Mouse (Mus musculus): ENCODE results near the gene Tacr1. TPM values are rescaled to one million over a fixed set of nuclear protein-coding genes. Genes with fewer than 3 reads are reported as not detected.

Tacr1 gene
- polyA plus RNA-seq, 1 experiment from 2014 or later: 0.62 TPM

DNA sequence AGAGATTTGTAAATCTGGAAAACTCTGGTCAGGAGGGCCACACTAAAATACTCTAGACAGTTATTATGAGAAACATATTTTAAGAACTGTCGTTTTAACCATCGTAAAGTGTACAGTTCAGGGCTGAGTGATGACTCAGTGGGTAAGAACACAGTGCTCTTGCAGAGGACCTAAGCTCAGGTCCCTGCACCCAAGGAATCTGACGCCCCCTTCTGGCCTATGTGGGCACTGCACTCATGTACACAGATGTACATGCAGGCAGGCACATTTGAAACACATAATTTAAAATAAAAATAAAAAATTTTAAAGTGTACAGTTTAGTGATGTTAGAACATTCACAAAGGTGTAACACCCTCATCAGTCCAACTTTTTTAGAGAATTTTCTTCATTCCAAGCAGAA lies 147.1 kb downstream of the Tacr1 start:
- no peak overlapping the region for H3K9ac ChIP-seq
- no peaks in the 10 kb centered on the region for H3K4me1 ChIP-seq
- H3K9me3 ChIP-seq: peaks cover 11% of the 10 kb centered on the region
- no peaks in the 10 kb centered on the region for H3K36me3 ChIP-seq
- no peaks in the 10 kb centered on the region for H3K27me3 ChIP-seq
- H3K4me2 ChIP-seq (replicated peaks): no peak overlapping the region
- 48% methylated on average over 3 of the region's 3 CpGs for WGBS
- no peak overlapping the region for H3K4me3 ChIP-seq
- H3K27ac ChIP-seq: no peak overlapping the region
- no peak for ATAC-seq (ENCODE audit: low FRiP score, low read depth)

DNA sequence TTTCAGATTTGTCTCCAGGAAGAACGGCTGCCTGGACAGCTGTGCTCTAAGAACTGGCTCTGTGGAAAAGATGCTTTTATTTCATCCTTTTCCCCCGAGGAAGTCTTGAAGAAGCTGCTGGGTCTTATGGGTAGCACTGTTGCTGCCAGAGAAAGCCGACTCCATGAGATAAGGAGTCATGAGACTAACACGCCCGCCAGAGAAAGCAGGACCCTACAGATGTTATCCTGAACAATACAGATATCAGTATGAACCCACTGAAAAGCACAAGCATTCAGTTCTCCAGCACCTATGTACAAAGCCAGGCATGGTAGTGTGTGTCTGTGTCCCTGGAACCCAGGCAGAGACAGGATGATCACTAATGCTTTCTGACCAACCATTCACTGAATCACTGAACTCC lies 173.3 kb downstream of the Tacr1 start:
- no peak for ATAC-seq (ENCODE audit: low FRiP score, low read depth)
- Histone ChIP-seq H3K36me3 (no peaks in the 10 kb centered on the region), H3K27me3 (no peaks in the 10 kb centered on the region), H3K4me2 (replicated peaks) (no peak overlapping the region), H3K4me1 (no peaks in the 10 kb centered on the region), H3K9me3 (no peaks in the 10 kb centered on the region), H3K4me3 (no peak overlapping the region), H3K27ac (no peak overlapping the region), H3K9ac (no peak overlapping the region)
- WGBS: 84% methylated on average over 5 of the region's 5 CpGs

DNA sequence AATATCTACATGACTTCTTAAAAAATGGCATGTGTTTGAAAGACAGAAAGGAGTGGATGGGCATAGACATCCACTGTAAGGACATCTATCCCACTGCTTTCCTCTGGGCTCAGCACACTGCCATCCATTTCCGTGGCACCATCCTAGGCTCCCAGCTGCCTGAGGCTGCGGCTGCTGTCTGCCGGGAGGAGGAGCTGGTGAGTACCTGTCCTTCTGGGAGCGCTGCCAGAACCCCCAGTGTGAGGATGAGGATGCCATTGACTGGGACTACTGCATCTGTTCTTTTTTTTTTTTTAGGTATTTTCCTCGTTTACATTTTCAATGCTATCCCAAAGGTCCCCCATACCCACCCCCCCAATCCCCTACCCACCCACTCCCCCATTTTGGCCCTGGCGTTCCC lies 183.3 kb downstream of the Tacr1 start:
- H3K4me2 ChIP-seq (replicated peaks): no peak overlapping the region
- no peaks in the 10 kb centered on the region for H3K36me3 ChIP-seq
- no peak overlapping the region for H3K4me3 ChIP-seq
- no peaks in the 10 kb centered on the region for H3K27me3 ChIP-seq
- H3K4me1 ChIP-seq: no peaks in the 10 kb centered on the region
- 0 out of 2 replicates have a peak, but pooled peaks cover 8% of the 10 kb centered on the region for H3K9me3 ChIP-seq
- WGBS: 62% methylated on average over 6 of the region's 6 CpGs
- H3K9ac ChIP-seq: no peak overlapping the region
- no peak for ATAC-seq (ENCODE audit: low FRiP score, low read depth)
- H3K27ac ChIP-seq: no peak overlapping the region

DNA sequence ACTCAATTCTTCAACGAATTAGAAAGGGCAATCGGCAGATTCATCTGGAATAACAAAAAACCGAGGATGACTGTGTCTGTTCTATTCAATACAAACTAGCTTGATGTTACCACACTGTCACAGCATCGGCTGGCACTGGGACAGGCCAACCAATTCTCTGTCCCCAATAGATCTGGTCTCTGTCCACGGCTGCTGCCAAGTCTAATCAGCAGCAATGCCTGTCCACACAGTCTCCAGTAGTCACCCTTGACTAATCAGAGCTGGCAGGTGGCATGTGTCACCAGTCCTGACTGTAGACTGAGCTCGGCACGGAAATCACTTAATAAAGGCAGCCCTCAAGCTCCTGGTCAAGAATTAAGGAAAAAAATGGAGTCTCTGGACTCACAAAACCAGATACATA lies 187.3 kb downstream of the Tacr1 start:
- Histone ChIP-seq H3K4me1 (0 out of 2 replicates have a peak, but pooled peaks cover under 1% of the 10 kb centered on the region), H3K9me3 (no peaks in the 10 kb centered on the region), H3K27ac (no peak overlapping the region), H3K4me3 (no peak overlapping the region), H3K9ac (no peak overlapping the region), H3K4me2 (replicated peaks) (no peak overlapping the region), H3K36me3 (no peaks in the 10 kb centered on the region), H3K27me3 (no peaks in the 10 kb centered on the region)
- no peak for ATAC-seq (ENCODE audit: low FRiP score, low read depth)
- 87% methylated on average over 7 of the region's 7 CpGs for WGBS

DNA sequence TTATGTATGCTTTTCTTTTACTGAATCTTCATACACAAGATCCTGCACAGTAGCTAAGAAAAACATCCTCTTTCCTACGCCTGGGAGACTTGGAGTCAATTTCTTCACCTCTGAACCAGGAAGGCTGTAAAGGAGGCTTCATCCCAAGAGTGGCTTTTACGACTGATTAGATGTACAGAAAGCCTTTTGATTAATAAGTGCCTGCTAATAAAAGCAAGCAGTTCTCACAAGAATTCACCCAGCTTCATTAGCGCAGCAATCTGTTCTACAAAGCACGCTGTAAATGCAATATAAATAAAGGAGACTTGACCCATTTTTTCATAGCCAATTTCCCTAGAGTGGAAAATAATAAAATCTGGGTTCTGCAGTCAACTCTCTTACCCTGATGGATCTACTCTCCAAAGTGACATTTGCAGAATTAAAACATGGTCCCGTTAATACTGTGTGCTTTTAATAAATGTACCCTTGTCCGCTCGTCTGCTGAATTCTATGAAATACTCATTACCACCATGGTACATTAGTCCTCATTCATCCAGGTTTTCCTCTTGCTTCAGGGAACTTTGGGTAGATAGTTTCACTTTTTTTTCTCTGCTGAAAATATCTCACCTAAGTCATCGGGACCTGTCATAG lies 193.4 kb downstream of the Tacr1 start:
- Histone ChIP-seq H3K27ac (no peak overlapping the region), H3K4me3 (no peak overlapping the region), H3K36me3 (no peaks in the 10 kb centered on the region), H3K27me3 (no peaks in the 10 kb centered on the region), H3K9ac (no peak overlapping the region), H3K9me3 (peaks cover 5% of the 10 kb centered on the region; the same call in 1 of the 2 replicates), H3K4me2 (replicated peaks) (no peak overlapping the region), H3K4me1 (0 out of 2 replicates have a peak, but pooled peaks cover 3% of the 10 kb centered on the region)
- no peak for ATAC-seq (ENCODE audit: low FRiP score, low read depth)
- 36% methylated on average over 8 of the region's 8 CpGs for WGBS

DNA sequence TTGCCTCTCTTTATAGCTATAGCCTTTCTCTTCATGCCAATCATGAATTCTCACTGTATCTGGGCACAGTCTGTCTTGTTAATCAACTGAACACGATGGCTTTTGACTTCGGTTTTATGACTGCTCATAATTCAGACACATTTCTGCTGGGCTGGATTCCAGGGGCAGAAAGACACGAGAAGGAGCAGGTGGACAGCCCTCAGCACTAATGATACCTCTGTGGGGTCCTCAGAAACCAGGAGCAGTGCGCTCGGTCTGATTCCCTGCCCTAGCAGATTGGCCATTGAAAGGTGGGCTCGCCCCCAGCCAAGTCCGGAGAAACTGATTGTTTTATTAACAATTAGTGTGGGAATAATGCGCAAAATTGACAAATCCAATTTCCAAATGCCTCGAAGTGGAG lies 201.1 kb downstream of the Tacr1 start:
- Histone ChIP-seq H3K4me2 (replicated peaks) (no peak overlapping the region), H3K4me3 (no peak overlapping the region), H3K9me3 (no peaks in the 10 kb centered on the region), H3K27ac (no peak overlapping the region), H3K9ac (no peak overlapping the region), H3K36me3 (no peaks in the 10 kb centered on the region), H3K4me1 (no peaks in the 10 kb centered on the region), H3K27me3 (no peaks in the 10 kb centered on the region)
- ATAC-seq (ENCODE audit: low FRiP score, low read depth): no peak
- WGBS: 73% methylated on average over 9 of the region's 9 CpGs

DNA sequence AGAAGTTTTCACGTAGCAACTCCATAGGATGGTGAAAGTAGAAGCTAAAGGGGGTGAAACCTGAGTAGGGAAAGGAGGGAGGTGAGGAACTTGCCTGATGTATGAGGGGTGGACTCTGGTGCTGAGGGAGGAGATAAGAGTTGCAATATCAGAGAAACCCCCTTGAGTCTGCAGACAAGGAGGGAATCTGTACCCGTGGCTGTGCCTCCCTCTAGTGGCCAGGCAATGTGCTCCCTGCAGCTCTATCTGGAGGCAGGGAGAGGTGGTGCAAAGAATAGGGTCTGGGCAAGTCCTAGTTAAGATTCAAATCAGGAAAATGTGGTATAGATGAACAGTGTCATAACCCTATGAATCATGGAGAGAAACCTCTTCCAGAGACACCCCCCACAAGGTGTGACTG lies 201.5 kb downstream of the Tacr1 start:
- no peak overlapping the region for H3K9ac ChIP-seq
- no peaks in the 10 kb centered on the region for H3K27me3 ChIP-seq
- no peaks in the 10 kb centered on the region for H3K36me3 ChIP-seq
- WGBS: 43% methylated on average over 2 of the region's 2 CpGs
- H3K9me3 ChIP-seq: no peaks in the 10 kb centered on the region
- no peaks in the 10 kb centered on the region for H3K4me1 ChIP-seq
- ATAC-seq (ENCODE audit: low FRiP score, low read depth): no peak
- H3K27ac ChIP-seq: no peak overlapping the region
- no peak overlapping the region for H3K4me3 ChIP-seq
- H3K4me2 ChIP-seq (replicated peaks): no peak overlapping the region

DNA sequence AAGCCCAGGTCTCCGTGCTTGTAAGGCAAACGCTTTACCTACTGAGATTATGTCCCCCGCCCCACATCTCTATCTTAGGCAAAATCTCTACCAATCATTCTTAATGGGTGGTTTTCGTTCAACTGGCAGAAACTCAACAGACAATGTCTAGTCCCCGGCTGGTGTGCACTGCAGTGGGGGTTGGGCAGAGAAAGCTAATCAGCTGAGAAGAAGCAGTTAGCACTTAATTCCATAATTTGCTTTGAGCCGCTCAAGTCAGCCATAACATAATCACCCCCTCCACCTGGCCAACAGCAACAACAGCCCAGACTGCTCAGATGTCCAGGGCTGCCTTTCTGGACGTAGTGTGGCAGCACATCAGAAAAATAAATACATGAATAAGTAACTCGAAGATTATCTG lies 202.7 kb downstream of the Tacr1 start:
- no peak for ATAC-seq (ENCODE audit: low FRiP score, low read depth)
- H3K9me3 ChIP-seq: no peaks in the 10 kb centered on the region
- WGBS: 59% methylated on average over 8 of the region's 8 CpGs
- no peak overlapping the region for H3K4me3 ChIP-seq
- H3K27ac ChIP-seq: no peak overlapping the region
- no peak overlapping the region for H3K9ac ChIP-seq
- H3K4me2 ChIP-seq (replicated peaks): no peak overlapping the region
- no peaks in the 10 kb centered on the region for H3K36me3 ChIP-seq
- no peaks in the 10 kb centered on the region for H3K4me1 ChIP-seq
- H3K27me3 ChIP-seq: no peaks in the 10 kb centered on the region

DNA sequence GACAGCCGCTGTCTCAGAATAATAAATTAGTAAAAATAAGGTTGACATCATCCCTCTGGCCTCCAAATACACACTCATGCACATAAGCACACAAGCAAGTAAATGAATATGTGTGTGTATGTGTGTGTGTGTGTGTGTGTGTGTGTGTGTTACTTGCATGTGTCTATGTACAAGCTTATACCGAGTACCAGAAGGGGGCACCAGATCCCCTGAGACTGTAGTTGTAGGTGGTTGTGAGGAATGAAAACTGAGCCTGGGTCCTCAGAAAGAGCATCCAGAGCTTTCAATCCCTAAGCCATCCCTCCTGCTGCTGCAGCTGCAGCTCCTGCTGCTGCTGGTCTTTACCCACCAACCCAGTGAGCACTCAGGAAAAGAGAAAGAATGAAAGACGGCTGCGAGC lies 206.6 kb downstream of the Tacr1 start:
- Histone ChIP-seq H3K9ac (no peak overlapping the region), H3K4me2 (replicated peaks) (no peak overlapping the region), H3K27me3 (no peaks in the 10 kb centered on the region), H3K4me3 (no peak overlapping the region), H3K27ac (no peak overlapping the region), H3K4me1 (no peaks in the 10 kb centered on the region), H3K9me3 (no peaks in the 10 kb centered on the region), H3K36me3 (no peaks in the 10 kb centered on the region)
- no peak for ATAC-seq (ENCODE audit: low FRiP score, low read depth)
- WGBS: 88% methylated on average over 4 of the region's 4 CpGs

DNA sequence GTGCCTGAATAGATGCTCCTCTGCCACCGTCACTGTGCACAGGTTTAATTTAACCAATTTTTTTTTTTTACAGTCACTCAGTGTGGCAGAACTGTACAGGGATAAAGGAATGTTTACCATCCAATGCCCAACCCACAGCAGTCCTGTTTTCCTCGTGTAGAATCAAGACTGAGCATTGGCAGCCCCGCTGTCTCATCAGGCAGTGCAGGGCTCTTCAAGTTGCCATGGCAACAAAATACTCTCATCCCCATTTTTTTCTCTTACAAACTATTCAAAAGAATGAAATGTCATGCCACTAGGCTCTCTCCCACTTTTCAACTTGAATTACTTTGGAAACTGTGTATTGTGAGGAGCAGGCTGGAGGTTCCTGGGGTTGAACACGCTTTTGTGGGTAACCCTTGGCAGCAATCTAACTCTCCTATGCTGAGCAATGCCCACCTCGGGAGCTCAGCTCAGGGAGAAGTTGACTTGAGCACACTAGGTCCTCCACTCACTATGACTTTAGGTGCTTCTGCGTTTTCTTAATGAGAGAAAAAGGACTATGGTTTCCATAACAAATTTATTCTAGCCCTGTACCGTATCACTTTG lies 207.3 kb downstream of the Tacr1 start:
- H3K4me1 ChIP-seq: no peaks in the 10 kb centered on the region
- no peak overlapping the region for H3K4me3 ChIP-seq
- WGBS: 86% methylated on average over 7 of the region's 7 CpGs
- no peak overlapping the region for H3K27ac ChIP-seq
- H3K9me3 ChIP-seq: no peaks in the 10 kb centered on the region
- H3K4me2 ChIP-seq (replicated peaks): no peak overlapping the region
- H3K36me3 ChIP-seq: no peaks in the 10 kb centered on the region
- no peaks in the 10 kb centered on the region for H3K27me3 ChIP-seq
- ATAC-seq (ENCODE audit: low FRiP score, low read depth): no peak
- no peak overlapping the region for H3K9ac ChIP-seq

Data from limb, embryonic 13.5 days (tissue).